Mouse (Mus musculus) limb, embryonic 14.5 days (tissue): ENCODE results near the gene Mctp2. TPM values are rescaled to one million over a fixed set of nuclear protein-coding genes. Genes with fewer than 3 reads are reported as not detected.

Source experiments
- ATAC-seq: fragments of 200-750 bp; cut with Nextera tagmentation; 2 replicates; pipeline ENCODE4 v1.8.0; 2017; ENCODE audit warnings: low read depth, moderate number of reproducible peaks, moderate TSS enrichment; ENCODE audit not compliant: low FRiP score
- DNase-seq: peaks from one replicate; pipeline ENCODE4 v3.0.0-alpha.2; 2015; ENCODE audit warnings: low spot score
- H3K27ac ChIP-seq: fragments of 300-500 bp; sonication (generic); replicated peaks from 2 replicates; pipeline ENCODE4 v1.5.1; 2014; ENCODE audit warnings: low read depth, mild to moderate bottlenecking, low read length, moderate library complexity, mixed read lengths
- H3K27me3 ChIP-seq: fragments of 300-500 bp; sonication (generic); 2 replicates; pipeline ENCODE4 v1.6.1; 2014; ENCODE audit warnings: low read length, mixed read lengths; ENCODE audit not compliant: control insufficient read depth, insufficient read depth
- H3K36me3 ChIP-seq: fragments of 300-500 bp; sonication (generic); 2 replicates; pipeline ENCODE4 v1.6.1; 2014; ENCODE audit warnings: mild to moderate bottlenecking, low read length, moderate library complexity, mixed read lengths; ENCODE audit not compliant: control insufficient read depth, insufficient read depth
- H3K4me1 ChIP-seq: fragments of 300-500 bp; sonication (generic); 2 replicates; pipeline ENCODE4 v1.6.1; 2014; ENCODE audit warnings: antibody characterized with exemption, low read length, mixed read lengths; ENCODE audit not compliant: control insufficient read depth, insufficient read depth
- H3K4me2 ChIP-seq: fragments of 300-500 bp; sonication (generic); replicated peaks from 2 replicates; pipeline ENCODE4 v1.6.1; 2014; ENCODE audit warnings: low read depth, mild to moderate bottlenecking, low read length, moderate library complexity; ENCODE audit not compliant: severe bottlenecking
- H3K4me3 ChIP-seq: fragments of 300-500 bp; sonication (generic); replicated peaks from 2 replicates; pipeline ENCODE4 v1.5.1; 2014; ENCODE audit warnings: low read length
- H3K9ac ChIP-seq: fragments of 300-500 bp; sonication (generic); 2 replicates; pipeline ENCODE4 v1.6.1; 2014; ENCODE audit warnings: mild to moderate bottlenecking, low read depth, low read length, moderate library complexity; ENCODE audit not compliant: severe bottlenecking
- H3K9me3 ChIP-seq: fragments of 300-500 bp; sonication (generic); 2 replicates; pipeline ENCODE4 v1.6.1; 2016; ENCODE audit warnings: low read length; ENCODE audit not compliant: control insufficient read depth
- POLR2A ChIP-seq: fragments of 200-500 bp; IDR thresholded peaks from 2 replicates; pipeline ENCODE4 v1.8.0; 2012; ENCODE audit warnings: inconsistent platforms, mild to moderate bottlenecking, moderate library complexity, borderline replicate concordance; ENCODE audit not compliant: insufficient read depth, insufficient read length; ENCODE audit errors: extremely low read depth
- WGBS: fragments of 180-500 bp; shearing (Covaris S2); extraction: QIAGEN DNeasy Blood & Tissue Kit; methylation state at CpG from one replicate; pipeline ENCODE4 v1.1.7; 2014; 5-methylcytosine and 5-hydroxymethylcytosine counted together
- polyA plus RNA-seq, 2 experiments: library from polyadenylated mRNA; depleted of rRNA in 1 of 2; stranded (reverse) in 1 of 2; unstranded in 1 of 2; fragments of >200 nt; fragmentation: Nextera tagmentation in 1 of 2; extraction: Ambion mirVana in 1 of 2; gene quantifications; 2 replicates each; pipeline versions ENCODE4 v1.2.1 to v1.2.3; 2012 to 2014

The Mctp2 gene
- polyA plus RNA-seq, 2 experiments, result 0.47 to 0.89 TPM

DNA sequence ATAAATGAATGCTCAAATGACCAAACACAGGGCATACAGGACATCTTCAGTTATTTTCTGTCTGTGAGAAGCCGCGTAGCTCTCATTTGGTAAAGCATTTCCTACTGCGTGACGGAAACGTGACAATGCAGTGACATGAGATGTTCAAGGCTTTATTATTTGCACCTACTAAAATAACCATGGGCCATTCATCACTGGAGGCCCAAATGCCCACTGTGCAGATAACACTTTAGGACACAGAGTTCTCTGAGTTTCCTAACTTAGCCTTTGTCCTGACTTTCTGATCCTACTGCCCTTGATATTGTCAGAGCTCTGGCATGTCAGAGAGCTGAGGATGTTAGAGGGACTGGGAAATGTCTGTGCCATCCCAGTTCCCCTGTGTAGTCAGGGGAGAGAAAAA lies 97.1 kb downstream of the Mctp2 start:
- Histone ChIP-seq H3K36me3 (no peaks in the 10 kb centered on the region), H3K9ac (no peak overlapping the region), H3K9me3 (no peaks in the 10 kb centered on the region), H3K27ac (no peak overlapping the region), H3K4me1 (peaks cover 8% of the 10 kb centered on the region), H3K4me2 (no peak overlapping the region), H3K4me3 (no peak overlapping the region), H3K27me3 (no peaks in the 10 kb centered on the region)
- no peak for TF ChIP-seq POLR2A
- no peak for DNase-seq
- ATAC-seq, result no peak
- 91% methylated on average over 5 of the region's 5 CpGs for WGBS

DNA sequence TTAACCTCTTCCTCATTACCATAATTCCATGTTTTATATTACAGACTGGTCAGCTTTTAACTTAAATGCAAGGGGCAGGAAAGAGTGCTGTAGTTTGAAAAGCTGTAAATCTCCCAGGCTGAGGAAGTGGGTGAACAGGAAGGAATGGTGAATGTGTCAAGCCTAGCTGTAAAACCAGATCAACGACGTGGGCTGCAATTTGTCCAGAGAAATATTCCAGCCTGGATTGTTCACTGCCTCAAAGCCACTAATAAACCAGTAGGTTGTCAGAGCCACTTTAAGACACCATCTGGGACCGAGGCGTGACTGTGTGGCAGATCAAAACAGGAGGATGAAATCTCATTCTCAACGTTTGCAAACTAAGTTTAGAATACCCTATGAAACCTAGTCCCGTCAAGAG lies 99.6 kb downstream of the Mctp2 start:
- ATAC-seq (no peak), DNase-seq (no peak)
- H3K9ac ChIP-seq, result no peak overlapping the region
- no peak for TF ChIP-seq POLR2A
- H3K4me2 ChIP-seq, result no peak overlapping the region
- H3K27ac ChIP-seq, result no peak overlapping the region
- peaks cover 15% of the 10 kb centered on the region for H3K4me1 ChIP-seq
- no peaks in the 10 kb centered on the region for H3K27me3 ChIP-seq
- WGBS, result 7% methylated on average over 6 of the region's 6 CpGs
- no peaks in the 10 kb centered on the region for H3K36me3 ChIP-seq
- no peaks in the 10 kb centered on the region for H3K9me3 ChIP-seq
- H3K4me3 ChIP-seq, result no peak overlapping the region

DNA sequence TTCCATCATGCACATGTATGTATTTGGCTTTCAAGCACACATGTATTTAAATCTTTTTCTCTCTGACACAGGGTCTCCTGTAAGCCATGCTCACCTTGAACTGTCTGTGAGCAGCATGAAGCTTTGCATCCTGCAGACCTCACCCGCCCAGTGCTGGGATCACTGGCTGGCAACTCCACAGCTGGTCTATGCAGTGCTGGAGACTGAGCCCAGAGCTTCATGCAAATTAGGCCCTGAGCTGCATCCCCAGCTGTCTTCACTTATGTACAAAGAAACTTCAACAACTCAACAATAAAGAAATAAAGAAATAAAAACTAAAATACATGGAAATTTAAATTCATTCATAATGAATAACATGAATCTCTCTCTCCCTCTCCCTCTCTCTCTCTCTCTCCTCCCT lies 110.7 kb downstream of the Mctp2 start:
- no peaks in the 10 kb centered on the region for H3K9me3 ChIP-seq
- H3K27me3 ChIP-seq, result no peaks in the 10 kb centered on the region
- H3K27ac ChIP-seq, result no peak overlapping the region
- WGBS, result 63% methylated on average over 1 of the region's 1 CpGs
- TF ChIP-seq POLR2A, result no peak
- no peak overlapping the region for H3K9ac ChIP-seq
- no peaks in the 10 kb centered on the region for H3K36me3 ChIP-seq
- ATAC-seq, result no peak
- DNase-seq, result no peak
- peaks cover 1% of the 10 kb centered on the region; the same call in 1 of the 2 replicates for H3K4me1 ChIP-seq
- no peak overlapping the region for H3K4me3 ChIP-seq
- no peak overlapping the region for H3K4me2 ChIP-seq

DNA sequence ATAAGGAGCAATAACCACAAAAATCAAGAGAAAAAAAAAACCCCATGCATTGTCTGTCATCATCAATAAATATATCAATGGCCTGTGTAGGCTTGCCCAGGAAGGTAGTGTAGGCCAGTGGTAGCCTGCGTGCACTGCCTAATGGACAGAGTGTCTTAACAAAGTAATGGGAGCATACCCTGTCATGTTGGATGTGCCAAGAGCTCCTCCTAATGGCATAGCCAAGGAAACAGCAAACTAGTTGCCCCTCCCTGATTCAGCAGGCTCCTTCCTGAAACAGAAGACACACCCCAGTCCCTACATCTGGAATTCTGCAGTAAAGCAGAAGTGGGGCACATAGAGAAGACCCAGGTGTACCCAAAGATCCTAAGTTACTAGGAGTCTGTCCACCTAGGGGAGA lies 113.1 kb downstream of the Mctp2 start:
- DNase-seq (no peak), ATAC-seq (no peak)
- H3K4me3 ChIP-seq, result no peak overlapping the region
- 69% methylated on average over 1 of the region's 1 CpGs for WGBS
- H3K9ac ChIP-seq, result no peak overlapping the region
- no peak for TF ChIP-seq POLR2A
- no peaks in the 10 kb centered on the region for H3K27me3 ChIP-seq
- no peak overlapping the region for H3K27ac ChIP-seq
- no peak overlapping the region for H3K4me2 ChIP-seq
- H3K4me1 ChIP-seq, result no peaks in the 10 kb centered on the region
- no peaks in the 10 kb centered on the region for H3K36me3 ChIP-seq
- no peaks in the 10 kb centered on the region for H3K9me3 ChIP-seq

DNA sequence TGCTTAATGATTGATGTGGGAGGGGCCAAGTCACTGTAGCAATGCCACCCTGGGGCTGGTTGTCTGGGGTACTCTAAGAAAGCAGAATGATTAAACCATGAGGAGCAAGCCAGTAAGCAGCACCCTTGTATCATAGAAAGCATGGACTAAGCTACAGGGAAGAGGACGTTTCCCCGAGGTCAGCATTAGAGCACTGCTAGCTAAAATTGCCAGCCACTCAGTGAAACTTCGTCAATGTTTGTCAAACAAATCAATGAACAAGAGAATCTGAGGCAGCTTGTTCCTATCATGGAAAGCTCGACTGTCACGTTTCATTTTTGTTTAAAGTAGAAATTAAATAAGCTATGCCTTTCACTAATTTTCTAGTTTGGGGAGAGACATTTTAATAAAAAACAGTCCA lies 124.8 kb downstream of the Mctp2 start:
- Histone ChIP-seq H3K36me3 (no peaks in the 10 kb centered on the region), H3K9me3 (no peaks in the 10 kb centered on the region), H3K27me3 (no peaks in the 10 kb centered on the region), H3K27ac (no peak overlapping the region), H3K9ac (no peak overlapping the region), H3K4me3 (no peak overlapping the region), H3K4me1 (no peaks in the 10 kb centered on the region), H3K4me2 (no peak overlapping the region)
- WGBS, result 80% methylated on average over 5 of the region's 5 CpGs
- DNase-seq (no peak), ATAC-seq (no peak)
- TF ChIP-seq POLR2A, result no peak

DNA sequence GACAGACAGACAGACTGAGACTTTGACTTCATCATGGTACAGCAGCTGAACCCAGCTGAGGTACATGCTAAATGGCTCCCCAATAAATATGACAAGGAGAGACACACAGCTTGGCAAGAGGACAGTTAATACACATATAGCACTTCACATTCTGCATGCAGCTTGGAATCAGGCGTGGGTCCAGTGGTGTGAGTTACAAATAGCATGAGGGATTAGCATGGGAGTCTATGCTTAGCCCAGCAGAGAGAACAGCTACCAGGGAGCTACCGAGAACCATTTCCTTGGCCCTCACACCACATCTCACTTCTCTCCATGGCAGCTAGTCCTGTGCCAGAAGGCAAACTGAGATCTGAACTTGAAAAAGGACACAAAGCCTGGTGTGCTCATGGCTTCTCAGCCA lies 137.1 kb downstream of the Mctp2 start:
- DNase-seq, result no peak
- ATAC-seq, result no peak
- Histone ChIP-seq H3K4me1 (no peaks in the 10 kb centered on the region), H3K4me2 (no peak overlapping the region), H3K36me3 (no peaks in the 10 kb centered on the region), H3K4me3 (no peak overlapping the region), H3K27ac (no peak overlapping the region), H3K27me3 (no peaks in the 10 kb centered on the region), H3K9ac (no peak overlapping the region), H3K9me3 (no peaks in the 10 kb centered on the region)
- TF ChIP-seq POLR2A, result no peak
- WGBS, result 67% methylated on average over 2 of the region's 2 CpGs
